Mouse (Mus musculus): ENCODE results near the gene Lrpprc.

GRCm38 (mm10) chr17:84685286-84685685 is 105.3 kb downstream of the Lrpprc start:
- TF ChIP-seq CTCF (IDR thresholded peaks at IDR 0.05; ENCODE audit: control insufficient read depth, insufficient read depth, insufficient read length): no peak
- TF ChIP-seq USF1 (IDR thresholded peaks at IDR 0.05; ENCODE audit: low read depth): no peak
- TF ChIP-seq MYOD1 (IDR thresholded peaks at IDR 0.05; ENCODE audit: control insufficient read depth, insufficient read length, low read depth): peak; percentile 40
- TF ChIP-seq FOSL1 (IDR thresholded peaks at IDR 0.05; ENCODE audit: insufficient read depth, low read length, poor library complexity, severe bottlenecking): no peak

Data from C2C12 (cell line).